Mouse (Mus musculus) megakaryocyte, embryonic 14.5 days (primary cell): ENCODE data around the gene Tmcc3.

Source experiments
- FLI1 ChIP-seq: IDR thresholded peaks from 2 replicates; pipeline ENCODE4 v1.6.1; 2012; ENCODE audit warnings: low read length, inconsistent platforms, mixed read lengths
- GATA1 ChIP-seq: IDR thresholded peaks from 3 replicates; pipeline ENCODE4 v1.6.1; 2012; ENCODE audit warnings: mixed read lengths, low read length, inconsistent platforms, borderline replicate concordance

DNA sequence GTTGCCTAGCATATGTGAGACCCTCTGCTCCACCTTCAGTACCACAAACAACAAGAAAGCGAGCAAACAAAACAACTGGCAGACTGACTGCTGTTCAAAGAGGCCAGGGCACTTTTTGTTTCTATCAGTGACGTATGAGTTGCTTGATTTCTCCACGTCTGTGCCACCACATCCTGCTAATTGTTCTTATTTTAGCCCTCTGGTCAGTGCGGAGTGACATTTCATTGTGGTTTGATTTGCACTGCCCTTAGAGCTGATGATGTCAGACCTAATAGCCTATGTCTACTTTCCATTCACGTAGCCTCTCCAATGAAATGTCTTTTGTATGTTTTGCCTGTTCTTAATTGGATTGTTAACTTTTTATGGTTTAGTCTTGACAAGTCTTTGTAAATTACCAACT, 197.1 kb downstream of the Tmcc3 start:
- TF ChIP-seq GATA1 (no peak), FLI1 (no peak)
